Mouse (Mus musculus): ENCODE data around the gene Gm10985. TPM values are rescaled to one million over a fixed set of nuclear protein-coding genes. Genes with fewer than 3 reads are reported as not detected.

Gm10985 gene
- total RNA-seq, 1 experiment from 2014 or later: not detected

Other genes with a start within 250 kb of the Gm10985 start
- not detected in 2 replicates for gene Frem2, start 187.7 kb upstream of the Gm10985 start, total RNA-seq (2017)
- gene Ufm1, start 18.7 kb downstream of the Gm10985 start, total RNA-seq (2017): 49.2 and 83.8 TPM in 2 replicates